Mouse (Mus musculus) erythroblast, embryonic 14.5 days (primary cell): Measurements from ENCODE around the gene Fam129b. TPM values are rescaled to one million over a fixed set of nuclear protein-coding genes. Genes with fewer than 3 reads are reported as not detected.
"Not testable (repeated sequence)": the region's sequence is repeated elsewhere in the genome, so short reads cannot be mapped to it uniquely, and the experiment has no call there.

Experiments
- H3K27me3 ChIP-seq: 2 replicates; pipeline ENCODE4 v1.6.1; 2012; ENCODE audit warnings: inconsistent platforms; ENCODE audit not compliant: control insufficient read depth
- H3K36me3 ChIP-seq: 2 replicates; pipeline ENCODE4 v1.6.1; 2012; ENCODE audit warnings: mild to moderate bottlenecking, inconsistent platforms; ENCODE audit not compliant: control insufficient read depth
- H3K4me1 ChIP-seq: 2 replicates; pipeline ENCODE4 v1.6.1; 2012; ENCODE audit warnings: inconsistent platforms; ENCODE audit not compliant: control insufficient read depth
- H3K4me3 ChIP-seq: replicated peaks from 2 replicates; pipeline ENCODE3; 2012; ENCODE audit warnings: moderate library complexity, mild to moderate bottlenecking, inconsistent platforms
- H3K9me3 ChIP-seq: 2 replicates; pipeline ENCODE4 v1.6.1; 2012; ENCODE audit warnings: low read length, inconsistent platforms, mixed read lengths; ENCODE audit not compliant: control insufficient read depth
- GATA1 ChIP-seq: IDR thresholded peaks from 2 replicates; pipeline ENCODE4 v1.6.1; 2012; ENCODE audit warnings: low read length, inconsistent platforms, mixed read lengths
- TAL1 ChIP-seq: IDR thresholded peaks from 3 replicates; pipeline ENCODE4 v1.6.1; 2012; ENCODE audit warnings: low read length, inconsistent platforms, mixed read lengths
- polyA plus RNA-seq: library from polyadenylated mRNA; stranded (reverse); fragments of >175 nt; gene quantifications from 2 replicates; pipeline ENCODE4 v1.2.3, GENCODE M21; 2012

Fam129b gene
- polyA plus RNA-seq, 1 experiment = 0.13 TPM

GRCm38 (mm10) chr2:32846101-32846804 is 29.7 kb upstream of the Fam129b start:
- no peaks in the 10 kb centered on the region for H3K36me3 ChIP-seq
- H3K4me1 ChIP-seq = peaks cover 22% of the 10 kb centered on the region
- peak overlapping the region; percentile 76 for H3K4me3 ChIP-seq
- H3K9me3 ChIP-seq = no peaks in the 10 kb centered on the region
- H3K27me3 ChIP-seq = peaks cover 27% of the 10 kb centered on the region
- no peak for TF ChIP-seq GATA1
- TF ChIP-seq TAL1 = no peak

DNA sequence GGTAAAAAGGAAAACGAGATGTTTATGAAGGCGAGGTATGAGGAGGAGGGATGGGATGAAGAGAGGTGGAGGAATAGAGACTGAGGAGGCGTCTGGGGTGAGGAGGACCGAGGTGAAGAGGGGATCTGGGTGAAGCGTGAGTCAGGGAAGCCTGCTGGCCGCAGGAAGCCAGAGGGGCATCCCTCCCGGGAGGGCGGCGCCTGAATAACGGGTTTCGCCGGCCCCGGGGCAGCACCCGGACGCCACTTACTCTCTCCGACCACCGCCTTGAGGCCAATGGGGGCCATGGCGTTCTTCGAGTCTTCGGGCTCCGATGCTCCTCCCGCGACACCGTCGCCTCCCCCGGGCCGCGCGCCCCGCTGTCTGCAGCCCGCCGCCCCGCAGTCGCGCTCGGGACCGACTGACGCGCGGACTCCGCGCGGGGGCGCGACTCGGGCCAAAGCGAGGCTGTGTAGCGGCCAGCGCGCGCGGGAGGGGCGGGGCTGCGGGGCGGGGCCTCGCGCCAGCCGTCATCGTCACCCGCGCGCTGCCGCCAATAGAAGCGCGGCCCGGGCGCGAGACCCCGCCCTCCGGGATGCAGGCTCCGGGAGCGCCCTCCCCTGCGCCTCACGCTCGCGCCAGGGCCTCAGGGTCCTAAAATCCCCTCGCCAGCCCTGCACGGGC is 29.0 kb upstream of the Fam129b start, which contains the start of gene Stxbp1:
Gene Stxbp1, minus strand, starts transcription at position 441 of the 663 bp plus-strand sequence.
- TF ChIP-seq TAL1 = no peak
- TF ChIP-seq GATA1 = no peak
- Histone ChIP-seq H3K27me3 (peaks cover 34% of the 10 kb centered on the region), H3K4me3 (peak within 1 kb of the TSS; percentile 76), H3K36me3 (no peaks in the 10 kb centered on the region), H3K4me1 (peaks cover 22% of the 10 kb centered on the region), H3K9me3 (no peaks in the 10 kb centered on the region)

DNA sequence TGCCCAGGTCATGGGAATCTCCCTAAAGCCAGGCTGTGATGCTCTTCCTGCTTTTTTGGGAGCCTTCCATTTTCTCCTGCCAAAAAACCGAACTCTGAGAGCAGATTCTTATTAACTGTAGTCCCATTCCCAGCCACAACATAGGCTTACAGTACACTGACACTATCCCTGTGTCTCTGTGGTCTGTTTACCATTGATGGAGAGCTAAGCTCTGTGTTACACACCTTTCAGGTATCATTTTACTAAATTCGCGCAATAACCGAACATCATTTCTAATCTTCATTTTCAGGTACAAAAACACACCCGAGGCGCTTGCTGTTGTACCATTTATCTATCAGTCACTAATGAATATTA is 28.5 kb upstream of the Fam129b start:
- TF ChIP-seq GATA1 (no peak), TAL1 (no peak)
- peaks cover 22% of the 10 kb centered on the region for H3K4me1 ChIP-seq
- no peaks in the 10 kb centered on the region for H3K36me3 ChIP-seq
- H3K27me3 ChIP-seq = peaks cover 39% of the 10 kb centered on the region
- H3K9me3 ChIP-seq = no peaks in the 10 kb centered on the region
- peak overlapping the region; percentile 76 for H3K4me3 ChIP-seq

- Histone ChIP-seq H3K4me1 (peaks cover 7% of the 10 kb centered on the region), H3K27me3 (peaks cover 26% of the 10 kb centered on the region), H3K4me3 (no peak overlapping the region), H3K36me3 (no peaks in the 10 kb centered on the region), H3K9me3 (no peaks in the 10 kb centered on the region)
- TF ChIP-seq GATA1 = no peak
- no peak for TF ChIP-seq TAL1
These were observed 23.8 kb upstream of the Fam129b start for GRCm38 (mm10) chr2:32852156-32852555.

GRCm38 (mm10) chr2:32853716-32854115 is 22.2 kb upstream of the Fam129b start:
- not testable (repeated sequence) for H3K4me3 ChIP-seq, H3K9me3 ChIP-seq, H3K4me1 ChIP-seq

DNA sequence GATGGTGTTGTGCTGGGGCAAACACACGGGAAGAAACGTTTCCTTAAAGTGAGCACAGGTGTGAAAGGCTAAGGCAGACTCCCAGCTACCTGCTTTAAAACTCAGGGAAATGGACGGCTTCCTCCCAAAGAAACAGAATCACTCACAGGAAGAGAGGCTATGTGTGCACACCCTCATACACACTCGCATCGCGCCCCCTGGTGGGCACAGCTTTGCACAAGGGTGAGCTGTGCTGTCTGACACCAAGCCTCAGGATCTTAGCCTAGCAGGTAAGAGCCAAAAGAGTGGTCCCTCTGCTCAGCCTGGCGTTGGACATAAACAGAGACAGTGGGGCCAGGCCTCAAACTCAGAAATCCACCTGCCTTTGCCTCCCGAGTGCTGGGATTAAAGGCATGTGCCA is 21.7 kb upstream of the Fam129b start:
- Histone ChIP-seq H3K4me1 (peaks cover 2% of the 10 kb centered on the region), H3K27me3 (peaks cover 26% of the 10 kb centered on the region), H3K9me3 (no peaks in the 10 kb centered on the region), H3K4me3 (no peak overlapping the region), H3K36me3 (no peaks in the 10 kb centered on the region)
- TF ChIP-seq GATA1 (no peak), TAL1 (no peak)

More at GRCm38 (mm10) chr2:32853716-32854115, 22.2 kb upstream of the Fam129b start:
- H3K36me3 ChIP-seq = not testable (repeated sequence)
- peaks cover 26% of the 10 kb centered on the region for H3K27me3 ChIP-seq

DNA sequence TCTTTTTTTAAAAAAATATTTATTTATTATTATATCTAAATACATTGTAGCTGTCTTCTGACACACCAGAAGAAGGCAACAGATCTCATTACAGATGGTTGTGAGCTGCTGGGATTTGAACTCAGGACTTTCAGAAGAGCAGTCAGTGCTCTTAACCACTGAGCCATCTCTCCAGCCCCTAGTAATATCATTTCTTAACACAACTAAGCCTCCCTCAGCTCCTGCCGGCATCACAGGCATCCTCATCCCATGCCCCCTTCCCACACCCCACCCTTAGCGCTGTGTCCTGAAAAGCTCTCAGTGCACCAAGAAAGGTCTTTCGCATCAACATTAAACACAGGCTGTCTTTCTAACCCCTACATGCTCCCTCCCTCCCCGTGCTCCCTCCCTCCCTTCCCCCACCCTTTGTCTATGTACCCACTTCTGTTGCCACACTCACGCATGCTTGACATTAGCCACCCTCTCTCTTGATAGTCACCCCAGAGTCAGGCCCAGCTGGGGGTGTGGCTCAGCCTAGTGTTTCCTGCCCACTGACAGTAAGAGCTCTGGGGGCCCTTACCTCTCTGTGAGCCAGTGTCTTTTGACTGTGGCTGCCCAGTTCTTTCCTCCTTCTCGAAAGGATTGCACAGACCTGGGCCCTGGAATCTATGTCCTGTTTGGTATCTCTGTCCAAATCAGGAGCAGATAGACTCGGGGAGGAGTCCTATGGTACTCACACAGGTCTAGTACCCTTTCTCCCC is 20.7 kb upstream of the Fam129b start:
- Histone ChIP-seq H3K4me1 (peaks cover 2% of the 10 kb centered on the region), H3K36me3 (no peaks in the 10 kb centered on the region), H3K27me3 (peaks cover 23% of the 10 kb centered on the region), H3K9me3 (no peaks in the 10 kb centered on the region), H3K4me3 (no peak overlapping the region)
- TF ChIP-seq GATA1 (no peak), TAL1 (no peak)

GRCm38 (mm10) chr2:32855790-32856465 is 20.0 kb upstream of the Fam129b start:
- Histone ChIP-seq H3K4me1 (peaks cover 2% of the 10 kb centered on the region), H3K27me3 (peaks cover 21% of the 10 kb centered on the region), H3K9me3 (no peaks in the 10 kb centered on the region), H3K4me3 (no peak overlapping the region), H3K36me3 (no peaks in the 10 kb centered on the region)
- no peak for TF ChIP-seq GATA1
- TF ChIP-seq TAL1 = no peak

- H3K4me3 ChIP-seq = no peak overlapping the region
These were observed 18.3 kb upstream of the Fam129b start for GRCm38 (mm10) chr2:32857584-32857983.

More at GRCm38 (mm10) chr2:32857584-32857983, 18.3 kb upstream of the Fam129b start:
- Histone ChIP-seq H3K27me3 (peaks cover 4% of the 10 kb centered on the region), H3K9me3 (no peaks in the 10 kb centered on the region), H3K36me3 (no peaks in the 10 kb centered on the region), H3K4me1 (peaks cover 2% of the 10 kb centered on the region)
- TF ChIP-seq GATA1 (no peak), TAL1 (no peak)
